Mouse (Mus musculus) frontal cortex, adult 2 months (tissue): Measurements from ENCODE around the gene Shb. TPM values are rescaled to one million over a fixed set of nuclear protein-coding genes. Genes with fewer than 3 reads are reported as not detected.

Experiments
- DNase-seq, 2 experiments: peaks; one replicate each; pipeline ENCODE4 v3.0.0; 2022; ENCODE audit warnings: low spot score in 1 of 2; ENCODE audit errors: extremely low spot score in 1 of 2
- polyA plus RNA-seq: library from polyadenylated mRNA; depleted of rRNA; stranded (reverse); fragments of >200 nt; gene quantifications from 2 replicates; pipeline ENCODE4 v1.2.3, GENCODE M21; 2012; rRNA removed

Gene Shb
- polyA plus RNA-seq: 16.0 and 20.0 TPM in 2 replicates

DNA sequence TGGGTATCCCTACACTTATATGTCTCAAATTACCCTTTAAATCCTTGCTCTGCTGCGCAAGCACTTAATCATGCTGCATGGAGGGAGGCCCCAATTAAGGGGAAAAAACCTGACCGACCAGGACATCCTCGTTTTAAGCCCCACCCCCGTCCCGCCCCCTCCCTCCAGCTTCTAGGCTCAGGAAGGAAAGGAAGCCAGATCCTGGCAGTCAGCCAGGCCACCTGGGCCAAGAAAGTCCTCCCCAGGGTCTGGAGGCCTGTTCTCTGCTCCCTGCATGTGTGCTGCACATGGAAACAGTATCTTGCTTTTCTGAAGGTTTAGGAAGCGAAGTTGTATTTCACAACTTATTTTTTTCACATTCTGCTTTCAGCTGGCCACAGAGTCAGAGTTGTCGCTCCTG, at the start of gene Shb:
Shb (minus strand) TSS at position 96 of the 400 bp plus-strand sequence.
- DNase-seq: no peak

DNA sequence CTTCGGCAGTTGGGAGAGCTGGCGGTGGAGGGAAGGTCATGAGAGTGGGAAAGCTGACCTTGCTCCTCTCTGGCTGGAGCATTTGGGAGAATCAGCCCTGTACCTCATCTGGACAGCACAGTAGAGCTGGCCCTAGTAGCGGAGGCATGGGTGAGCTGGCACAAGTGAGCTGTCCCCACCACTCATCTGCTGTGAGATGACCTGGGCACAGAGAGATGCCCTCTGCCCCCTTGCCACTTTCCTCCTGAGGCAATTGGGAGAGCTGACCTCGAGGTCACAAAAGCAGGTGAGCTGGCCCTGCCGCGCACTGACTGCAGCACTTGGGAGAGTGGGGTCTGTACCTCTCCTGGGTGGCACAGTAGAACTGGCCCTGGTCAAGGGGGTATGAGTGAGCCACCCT, 48.8 kb upstream of the Shb start:
- no peak for DNase-seq

DNA sequence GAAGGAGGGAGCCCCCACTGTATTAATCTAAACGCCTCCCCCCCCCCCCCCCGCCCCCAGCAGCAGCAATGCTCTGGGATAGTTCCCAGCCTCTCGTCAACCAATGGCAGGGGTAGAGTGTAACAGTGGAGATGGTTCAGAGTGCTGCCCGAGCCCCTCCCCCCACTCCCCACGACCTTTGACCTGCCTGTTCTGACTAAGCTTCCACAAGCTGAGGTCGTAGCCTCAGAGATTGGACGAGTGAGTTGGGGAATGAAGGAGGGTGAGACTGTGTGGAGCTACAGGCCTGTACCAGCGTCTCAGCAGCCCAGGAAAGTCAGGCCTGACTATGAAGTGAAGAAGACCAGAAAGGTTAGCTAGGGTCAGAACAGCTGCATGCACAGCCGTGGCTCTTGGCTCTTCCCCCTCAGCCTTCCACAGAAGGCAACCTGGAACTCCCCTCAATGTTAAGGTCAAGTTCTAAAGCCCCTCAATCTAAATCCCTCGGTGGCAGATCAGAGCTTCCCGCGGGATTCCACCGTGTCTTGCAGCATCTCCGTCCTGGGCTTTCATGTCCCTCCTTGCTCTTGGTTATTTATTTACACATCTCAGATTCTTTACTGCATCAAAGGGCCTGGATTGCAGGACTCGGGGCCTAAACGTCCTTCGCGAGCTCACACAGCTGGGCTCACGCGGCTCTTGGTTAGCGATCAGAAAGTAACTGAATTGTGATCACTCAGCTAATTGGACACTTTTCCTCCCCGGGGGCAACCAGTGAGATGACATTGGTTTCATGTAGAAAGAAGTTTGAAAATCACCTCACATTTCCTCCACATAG, 46.5 kb upstream of the Shb start:
- no peak for DNase-seq

DNA sequence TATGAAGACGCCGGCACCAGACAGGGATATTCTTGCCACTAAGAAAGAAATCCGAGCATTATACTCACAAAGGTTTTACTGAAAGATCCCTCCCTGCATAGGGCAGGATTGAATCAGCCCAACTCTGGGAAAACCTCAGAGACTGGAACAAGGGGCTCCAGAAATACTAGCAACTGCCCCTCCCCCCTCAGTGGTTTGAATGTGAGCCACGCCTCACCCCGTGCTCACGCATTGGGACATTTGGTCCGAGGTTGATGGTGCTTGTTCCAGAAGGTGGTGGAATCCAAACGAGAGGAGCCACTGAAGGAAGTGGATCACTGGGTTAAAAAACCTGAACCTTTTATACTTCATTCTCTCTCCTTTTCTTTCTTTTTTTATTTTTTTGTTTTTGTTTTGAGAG, 45.4 kb upstream of the Shb start:
- no peak for DNase-seq

DNA sequence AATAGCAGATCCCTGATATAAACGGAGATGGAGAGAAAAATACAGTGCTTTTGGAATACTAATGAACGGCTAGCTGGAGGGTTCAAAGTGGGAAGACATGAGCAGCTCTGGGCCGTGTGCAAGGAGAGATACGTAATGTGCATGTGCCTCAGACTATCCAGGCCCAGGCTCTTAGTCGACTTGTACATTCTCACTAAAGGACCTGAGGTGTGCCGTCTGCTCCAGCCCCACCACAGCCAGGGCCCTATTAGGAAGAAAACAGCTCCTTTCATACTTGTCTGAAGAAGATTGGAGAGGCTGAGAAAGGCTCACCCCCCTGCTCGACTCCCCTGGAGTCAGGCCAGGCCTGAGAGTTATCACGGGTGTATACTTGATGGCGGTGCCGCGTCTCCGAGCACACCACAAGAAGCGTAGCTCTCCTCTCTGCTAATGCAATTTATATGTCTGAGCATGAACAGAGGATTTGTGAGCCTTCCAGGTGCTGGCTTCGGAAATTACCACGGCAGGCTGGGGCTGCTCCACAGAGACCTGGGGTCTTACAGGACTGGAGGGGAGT, 42.4 kb upstream of the Shb start:
- DNase-seq: no peak

DNA sequence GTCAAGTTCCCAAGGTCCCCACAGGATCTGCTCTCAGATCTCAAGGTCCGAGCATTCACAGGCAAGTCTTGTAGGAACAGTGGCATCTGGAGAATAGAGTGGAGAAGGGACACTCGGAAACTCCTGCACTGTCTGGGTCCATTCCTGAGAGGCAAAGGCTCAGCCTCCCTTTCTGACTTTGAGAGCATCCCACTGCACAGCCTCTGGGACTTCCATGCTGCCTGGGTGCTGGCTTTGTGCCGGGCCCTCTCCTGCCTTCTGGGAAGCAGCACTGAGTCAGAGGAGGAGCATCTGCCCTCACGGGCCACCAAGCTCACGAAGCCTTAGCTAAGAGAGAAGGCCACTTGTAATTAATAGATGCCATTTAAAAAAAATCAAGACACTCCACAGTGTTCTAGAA, 37.3 kb upstream of the Shb start:
- DNase-seq: no peak

DNA sequence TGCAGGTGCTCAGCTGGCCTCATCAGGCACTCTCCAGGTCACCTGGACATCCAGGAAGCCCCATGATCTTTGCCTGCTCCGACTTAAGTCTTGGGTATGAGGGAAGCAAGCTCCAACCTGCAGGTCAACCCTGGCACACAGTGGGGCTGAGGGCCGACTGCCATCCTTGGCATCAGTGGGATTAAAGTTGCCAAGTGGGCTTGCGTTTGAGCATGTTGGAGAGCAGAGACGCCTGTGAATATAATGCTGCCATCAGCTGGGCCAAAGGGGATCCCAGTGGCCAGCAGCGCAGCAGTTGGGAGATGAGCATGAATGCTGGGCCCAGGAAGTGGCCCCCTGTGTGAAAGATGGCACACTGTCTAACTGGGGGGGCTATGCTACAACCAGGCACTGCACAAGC, 25.9 kb upstream of the Shb start:
- no peak for DNase-seq

DNA sequence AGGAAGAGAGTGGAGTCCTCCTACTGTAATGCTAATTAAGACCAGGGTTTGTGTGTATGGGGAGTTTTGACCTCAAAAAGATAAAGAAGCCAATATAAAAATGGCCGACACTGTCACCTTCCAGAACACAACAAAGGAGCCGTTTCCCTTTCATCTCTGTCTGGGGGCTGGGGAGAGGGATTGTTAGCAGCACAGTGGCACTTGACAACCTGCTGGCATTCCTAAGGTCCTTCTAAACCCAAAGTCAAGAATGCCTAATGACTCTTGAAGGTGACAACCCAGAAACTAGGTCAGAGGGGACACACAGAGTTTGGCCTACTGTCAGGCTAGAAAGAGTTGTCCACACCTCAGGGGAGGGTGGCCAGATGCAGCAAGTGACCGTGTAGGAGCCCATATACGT, 20.3 kb upstream of the Shb start:
- DNase-seq: no peak

DNA sequence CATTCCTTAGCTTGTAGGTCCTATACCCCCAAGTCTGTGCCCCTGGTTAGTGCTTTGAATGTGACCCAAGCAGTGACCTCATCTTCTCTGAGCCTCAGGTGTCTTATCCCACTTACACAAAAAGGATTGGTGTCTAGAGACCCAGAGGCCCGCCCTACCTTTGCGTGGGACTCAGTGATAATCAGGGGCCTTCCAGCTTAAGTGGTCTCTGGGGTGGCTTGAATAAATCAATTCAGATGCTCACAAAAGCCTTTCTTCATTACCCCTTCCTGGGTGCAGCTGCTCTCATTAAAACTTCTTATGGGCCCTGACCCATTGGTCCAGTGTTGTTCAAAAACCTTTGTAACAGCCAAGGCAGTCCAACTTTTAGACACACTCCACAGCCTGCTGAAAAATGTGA, 18.7 kb upstream of the Shb start:
- no peak for DNase-seq

DNA sequence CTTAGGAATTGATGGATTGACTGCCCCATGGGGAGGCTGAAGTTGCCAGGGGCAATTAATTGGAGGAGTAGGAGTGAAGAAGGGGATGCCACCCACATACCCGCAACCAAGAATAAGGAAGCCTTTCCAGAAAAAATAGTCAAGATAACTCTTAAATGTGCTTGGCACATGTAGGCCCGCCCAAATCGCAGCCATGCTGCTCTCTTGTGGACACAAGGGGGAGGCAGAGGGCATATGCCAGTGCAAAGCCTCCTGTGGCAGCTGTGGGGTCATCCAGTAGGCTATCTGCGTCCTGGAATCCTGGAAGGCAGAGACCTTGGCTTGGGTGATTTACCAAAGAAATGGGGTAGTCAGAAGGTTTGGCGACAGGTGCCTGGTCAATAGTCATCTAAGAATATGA, 17.2 kb upstream of the Shb start:
- no peak for DNase-seq

DNA sequence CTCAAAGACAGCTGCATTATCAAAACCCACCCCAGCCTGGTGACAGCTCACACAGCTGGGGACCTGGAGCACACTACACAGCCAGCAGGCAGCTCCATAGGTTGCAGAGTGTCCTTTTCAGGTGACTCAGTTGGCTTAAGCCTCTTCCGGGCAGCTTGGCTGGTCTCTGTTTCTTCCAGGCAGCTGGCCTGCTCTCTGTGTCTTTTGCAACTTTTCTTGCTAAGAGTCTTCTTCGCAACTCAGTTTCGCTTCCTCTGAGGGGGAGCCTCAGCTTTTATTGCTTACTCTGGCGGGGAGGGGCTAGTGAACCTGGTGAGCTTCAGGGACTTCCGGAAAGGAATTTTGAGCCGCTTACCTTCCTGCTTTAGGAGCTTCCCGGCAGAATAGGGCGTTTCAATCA, 13.6 kb upstream of the Shb start:
- DNase-seq: no peak

DNA sequence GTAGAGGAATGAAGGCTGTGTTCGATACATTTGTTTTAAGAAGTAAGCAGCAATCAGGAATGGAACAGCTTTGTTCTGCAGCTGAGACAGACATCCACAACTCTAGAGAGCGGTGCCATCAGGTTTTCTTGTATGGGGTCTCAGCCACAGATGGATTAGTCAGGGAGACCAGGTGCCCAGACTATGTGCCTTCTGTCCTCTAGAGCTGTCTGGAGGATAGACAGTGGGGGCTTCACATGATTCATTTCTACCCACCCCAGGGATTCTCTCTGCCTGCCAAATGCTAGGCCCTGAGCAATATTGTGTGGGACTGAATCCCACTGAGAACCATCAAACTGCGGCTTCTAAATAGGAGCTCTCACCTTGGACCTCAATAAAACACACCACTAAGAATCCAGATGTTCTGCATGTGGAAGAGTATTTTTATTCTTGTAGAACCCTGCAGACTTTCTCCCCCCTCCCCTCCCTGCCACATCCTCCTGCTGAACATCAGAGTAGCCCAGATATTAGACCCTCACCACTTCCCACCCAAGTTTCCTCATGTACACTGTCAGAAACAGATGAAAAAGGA, 11.3 kb upstream of the Shb start:
- no peak for DNase-seq

DNA sequence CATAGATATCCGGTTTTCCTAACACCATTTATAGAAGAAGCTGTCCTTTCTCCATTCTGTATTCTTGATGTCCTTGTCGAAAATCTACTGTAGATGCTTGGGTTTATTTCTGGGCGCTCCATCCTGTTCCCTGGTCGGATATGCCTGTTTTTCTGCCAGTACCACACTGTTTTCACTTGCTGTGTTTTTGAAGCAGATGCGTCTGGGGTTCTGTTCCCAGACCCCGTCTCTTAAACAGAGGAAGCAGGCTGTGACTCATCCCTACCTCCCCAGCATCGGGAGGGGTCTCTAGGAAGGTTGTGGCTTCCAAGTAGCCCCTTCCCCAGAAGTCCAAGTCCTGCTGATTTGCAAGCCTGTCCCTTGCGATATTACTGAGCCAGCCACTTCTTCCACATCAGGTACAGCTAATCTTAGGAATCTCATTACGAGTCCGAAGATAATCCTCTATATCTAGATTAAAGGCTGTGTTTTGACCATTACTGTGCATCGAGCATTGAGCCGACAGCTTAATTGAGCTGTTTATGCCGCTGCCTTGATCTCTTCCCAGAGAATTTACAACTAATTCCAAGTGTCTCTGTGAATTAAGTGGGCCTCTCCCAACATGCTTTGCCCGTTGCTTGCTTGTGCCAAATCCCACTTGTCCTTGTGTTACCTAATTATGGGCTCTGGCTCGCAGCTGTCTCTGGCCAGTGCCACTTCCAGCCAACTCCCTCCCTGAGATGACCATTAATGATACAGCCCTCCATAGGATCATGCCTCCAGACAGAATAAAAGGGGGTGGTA, 8.1 kb upstream of the Shb start:
- no peak for DNase-seq

DNA sequence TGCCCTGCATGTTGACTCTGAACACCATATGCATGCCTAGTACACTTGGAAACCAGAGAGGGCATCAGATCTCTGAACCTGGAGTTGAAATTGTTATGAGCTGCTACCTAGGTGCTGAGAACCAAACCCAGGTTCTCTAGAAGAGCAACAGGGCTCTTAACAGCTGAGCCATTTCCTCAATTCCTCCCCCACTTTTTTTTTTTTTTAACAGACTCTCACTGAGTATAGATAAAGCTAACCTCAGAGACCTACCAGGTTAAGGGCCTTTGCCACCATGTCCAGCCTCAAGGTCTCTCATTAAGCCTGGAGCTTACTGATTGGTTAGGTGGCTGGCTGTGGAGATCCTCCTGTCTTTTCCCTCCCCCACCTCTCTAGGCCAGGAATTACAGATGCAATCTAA, 6.9 kb upstream of the Shb start:
- DNase-seq: no peak

DNA sequence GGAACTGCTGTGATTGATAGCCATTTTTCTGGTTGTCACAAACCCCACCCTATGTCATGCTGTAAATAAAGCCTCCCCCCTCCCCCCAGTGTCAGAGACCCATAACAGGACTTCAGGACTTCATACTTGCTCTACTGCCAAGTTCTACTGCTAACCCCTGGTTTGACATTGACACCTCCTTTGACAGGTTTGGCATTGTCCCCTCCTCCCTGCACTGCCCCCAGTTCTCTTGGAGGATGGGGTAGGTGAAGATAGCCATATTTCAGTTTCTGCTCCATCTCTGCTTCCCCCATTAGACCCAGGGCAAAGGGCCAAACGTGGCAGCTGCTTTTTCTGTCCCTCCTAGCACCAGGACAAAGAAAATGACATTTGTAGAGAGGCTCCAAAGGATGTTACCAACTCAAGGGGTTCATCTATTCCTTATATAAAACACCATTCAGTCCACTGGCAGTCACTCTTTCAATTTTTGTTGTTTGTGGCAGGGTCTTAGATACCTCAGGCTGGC, 1.2 kb upstream of the Shb start:
- no peak for DNase-seq

DNA sequence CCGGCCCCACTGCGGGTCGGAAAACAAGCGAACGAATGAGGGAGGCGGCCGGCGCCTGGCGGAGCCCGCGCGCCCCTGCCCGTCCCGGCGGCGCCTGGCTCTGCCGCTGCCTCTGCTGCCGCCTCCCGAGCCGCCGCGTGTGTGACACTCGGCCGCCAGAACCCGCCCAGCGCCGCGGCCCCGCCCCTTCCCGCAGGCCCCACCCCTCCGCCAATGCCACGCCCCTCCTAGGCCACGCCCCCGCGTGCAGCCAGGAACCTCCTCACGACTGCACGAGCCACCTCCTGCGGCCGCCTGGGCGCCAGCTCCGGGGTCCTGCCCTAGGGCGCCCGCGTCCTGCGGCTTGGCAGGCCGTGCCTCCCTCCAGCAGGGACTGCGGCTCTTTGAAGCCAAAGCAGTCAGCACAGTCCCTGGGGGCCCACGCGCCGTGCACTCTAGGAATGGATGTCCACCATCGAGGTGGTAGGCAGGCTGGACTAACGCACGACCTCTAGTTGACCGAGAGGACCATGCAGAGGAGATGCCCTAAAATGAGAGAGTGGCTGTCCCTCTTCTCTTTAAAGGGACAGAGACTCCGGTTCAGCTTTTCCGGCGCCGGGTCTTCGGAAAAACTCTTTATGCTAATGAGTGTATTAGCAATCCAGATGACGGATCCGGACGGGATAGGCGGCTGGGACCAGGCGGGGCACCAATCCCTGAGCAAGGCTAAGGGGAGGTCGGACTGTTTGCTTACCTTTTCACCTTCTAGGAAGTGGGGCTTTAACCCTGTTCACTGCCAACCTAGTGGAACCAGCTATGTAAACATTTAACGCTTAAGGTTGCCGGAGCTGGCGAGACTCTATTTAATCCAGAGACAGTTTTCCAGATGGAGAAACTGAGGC, 1.4 kb downstream of the Shb start:
- peak; percentile 77 to 90 for DNase-seq

DNA sequence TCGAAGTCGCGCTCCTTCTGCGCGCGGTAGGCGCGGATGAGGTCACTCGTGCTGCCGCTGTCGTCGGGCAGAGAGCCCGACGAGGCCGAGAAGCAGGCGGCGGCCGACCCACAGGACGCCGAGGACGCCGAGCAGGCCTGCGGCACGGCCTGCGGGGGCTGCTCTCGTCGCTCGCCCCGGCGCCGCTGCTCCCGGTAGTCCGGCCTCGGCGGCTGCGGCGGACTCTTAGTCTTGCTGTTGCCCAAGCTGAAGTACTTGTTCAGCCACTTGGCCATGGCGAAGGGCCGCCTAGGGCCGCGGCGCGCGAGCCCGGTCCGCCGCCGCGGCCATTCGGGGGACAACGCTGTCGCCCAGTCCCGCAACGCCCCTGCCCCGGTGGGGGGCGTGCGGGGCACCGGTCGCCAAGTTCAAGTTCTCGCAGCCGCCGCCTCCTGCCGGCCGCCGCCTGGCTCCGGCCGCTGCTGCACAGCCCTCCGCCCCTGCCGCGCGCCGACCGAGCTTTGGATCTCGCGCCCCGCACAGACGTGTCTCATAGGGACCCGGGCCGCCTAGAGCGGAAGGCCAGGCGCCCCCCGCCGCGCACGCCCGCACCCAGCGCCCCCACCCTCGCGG, 2.2 kb downstream of the Shb start:
- DNase-seq: no peak

DNA sequence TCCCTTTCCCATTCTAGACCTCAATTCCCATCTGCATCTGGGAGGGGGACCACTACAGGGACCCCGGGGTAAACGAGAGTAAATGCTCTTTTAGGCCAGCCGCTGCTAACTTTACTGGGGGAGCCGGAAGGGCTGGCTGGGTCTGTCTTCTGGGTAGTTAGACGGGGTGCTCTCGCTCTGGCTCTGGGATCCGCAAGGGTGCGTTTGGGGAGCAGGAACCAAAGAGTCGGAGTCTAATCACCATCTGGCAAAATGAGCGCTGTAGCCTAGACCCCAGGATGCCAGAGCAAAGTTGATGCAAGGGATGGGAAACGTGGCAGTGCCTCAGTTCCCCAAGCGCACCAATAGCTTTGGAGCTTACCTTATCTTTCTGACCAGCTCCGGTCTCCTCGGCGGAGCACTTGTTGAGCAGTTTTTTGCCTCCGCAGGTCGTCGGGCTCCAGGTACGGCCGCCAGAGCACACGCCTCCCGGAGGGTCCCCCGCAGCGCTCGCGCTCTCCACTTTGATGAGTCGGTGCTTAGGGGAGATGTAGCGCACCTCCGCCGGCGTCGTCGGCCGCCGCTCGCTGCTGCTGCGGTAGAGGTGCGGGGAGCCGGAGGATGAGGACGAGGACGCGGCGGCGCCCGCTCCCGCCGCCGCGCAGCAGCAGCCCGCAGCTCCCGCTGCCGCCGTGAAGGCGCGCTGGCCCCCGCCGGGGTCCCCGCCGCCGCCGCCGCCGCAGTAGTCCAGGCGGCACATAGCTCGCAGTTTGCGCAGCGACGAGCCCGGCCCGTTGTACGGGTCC, 2.9 kb downstream of the Shb start:
- DNase-seq: no peak
